Mouse (Mus musculus) neural tube, embryonic 10.5 days (tissue): ENCODE data around the gene Olfr1200.

ENCODE experiments used
- DNase-seq: peaks from one replicate; pipeline ENCODE4 v3.0.0-alpha.2; 2017; ENCODE audit warnings: low spot score; ENCODE audit errors: extremely low spot score

Gene Olfr1200

DNA sequence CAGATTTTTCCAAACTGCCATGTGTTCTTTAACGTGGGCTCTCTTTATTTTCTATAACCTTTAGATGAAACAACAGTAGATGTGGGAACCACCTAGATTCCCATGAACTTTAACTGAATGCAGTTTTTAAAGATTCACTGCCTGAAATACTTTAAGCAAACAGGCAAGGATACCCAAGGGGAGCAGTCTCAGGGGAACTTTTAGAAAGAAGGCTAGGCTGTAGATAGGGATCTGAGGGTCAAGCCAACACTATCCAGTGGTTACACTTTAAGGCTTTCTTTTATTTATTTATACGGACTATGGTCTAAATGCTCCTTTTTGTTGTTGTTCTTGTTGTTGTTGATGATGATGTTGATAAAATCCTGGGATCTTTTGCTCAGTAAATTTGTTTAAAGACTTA lies at the start of gene Olfr1200:
Gene Olfr1200 (minus strand): TSS at position 101 of the 400 bp plus-strand sequence.
- DNase-seq, result no peak

- DNase-seq, result no peak
Observed at GRCm38 (mm10) chr2:88814196-88814595, 43.9 kb upstream of the Olfr1200 start, which contains the start of gene Olfr1202. TSS of gene Olfr1202 (plus strand) at chr2:88814496.

GRCm38 (mm10) chr2:88792736-88793135 lies 22.4 kb upstream of the Olfr1200 start, which contains the start of gene Olfr1201:
TSS of gene Olfr1201 (plus strand) at chr2:88793036.
- DNase-seq, result no peak

DNA sequence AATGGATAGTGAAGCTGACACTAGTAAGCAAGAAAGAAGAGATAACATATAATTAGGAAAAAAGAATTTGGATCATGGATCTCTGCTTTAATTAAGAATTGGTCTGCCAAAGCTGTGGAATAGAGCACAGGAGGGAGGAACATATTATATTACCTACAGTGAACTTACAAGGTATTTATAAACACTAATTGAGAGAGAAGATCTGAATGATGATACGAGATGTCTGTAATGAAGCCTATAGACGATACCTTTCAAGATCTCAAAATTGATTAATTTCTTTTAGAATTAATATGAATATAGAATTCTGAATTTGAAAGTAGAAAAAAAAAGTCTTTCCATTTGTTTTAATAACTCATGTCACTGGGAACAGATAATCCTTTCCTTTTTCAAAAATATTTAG lies 9.9 kb downstream of the Olfr1200 start, which contains the start of gene Olfr1199:
Gene Olfr1199 (minus strand): TSS at position 101 of the 400 bp plus-strand sequence.
- DNase-seq, result no peak

GRCm38 (mm10) chr2:88751270-88751669 lies 19.0 kb downstream of the Olfr1200 start, which contains the start of gene Olfr1198:
TSS of gene Olfr1198 (minus strand) at chr2:88751370.
- no peak for DNase-seq

GRCm38 (mm10) chr2:88743379-88743778 lies 26.9 kb downstream of the Olfr1200 start:
- DNase-seq, result no peak

GRCm38 (mm10) chr2:88732266-88732665 lies 38.0 kb downstream of the Olfr1200 start, which contains the start of gene Olfr1197:
TSS of gene Olfr1197 (minus strand) at chr2:88732366.
- DNase-seq, result no peak
